Comparison of ENCODE assay signal across 14 mouse cellular contexts in genomic region chr2:125792879-125793261, GRCm38 (mm10). TPM values are rescaled to one million over a fixed set of nuclear protein-coding genes. Genes with fewer than 3 reads are reported as not detected.
DNase-seq lines count a peak whose midpoint lies in the region; ATAC-seq and TF ChIP-seq lines count a peak whose summit lies in the region.
"Had no signal": no experiment of that assay in that cellular context is flagged by ENCODE, and none has a peak within 500 bp of the region (broad histone marks: within the 10 kb centered on the region; RNA-seq: fewer than 3 reads in every experiment).

No protein-coding gene starts in this region.

- no peak for ATAC-seq in cerebellum, adult (ENCODE audit: insufficient number of reproducible peaks, low FRiP score, low TSS enrichment)
- ATAC-seq in liver, postnatal 0 days, result peak; percentile 76
- ATAC-seq in liver, embryonic 12.5 days, result no peak
- peak; percentile 57 for ATAC-seq in lung, postnatal 0 days
- ATAC-seq in hindbrain, postnatal 0 days, result no peak
- ATAC-seq: intestine, embryonic 16.5 days; midbrain, embryonic 15.5 days had no signal

- TF ChIP-seq EP300 in liver, postnatal 0 days (IDR thresholded peaks at IDR 0.05; ENCODE audit: low read depth), result no peak
- no peak for TF ChIP-seq EP300 in lung, postnatal 0 days (IDR thresholded peaks at IDR 0.05)

- H3K36me3 ChIP-seq in liver, postnatal 0 days (replicated peaks; ENCODE audit: insufficient read depth, low read length), result no peaks in the 10 kb centered on the region
- no peaks in the 10 kb centered on the region for H3K36me3 ChIP-seq in liver, embryonic 12.5 days
- no peaks in the 10 kb centered on the region for H3K36me3 ChIP-seq in lung, postnatal 0 days (ENCODE audit: insufficient read depth, low read length)
- H3K36me3 ChIP-seq in hindbrain, postnatal 0 days (ENCODE audit: insufficient read depth, low read length), result no peaks in the 10 kb centered on the region
- H3K36me3 ChIP-seq: liver, embryonic 15.5 days; midbrain, embryonic 15.5 days had no signal

- TF ChIP-seq CTCF in liver, postnatal 0 days (IDR thresholded peaks at IDR 0.05; ENCODE audit: low read depth), result no peak
- no peak for TF ChIP-seq CTCF in lung, postnatal 0 days (IDR thresholded peaks at IDR 0.05)
- TF ChIP-seq CTCF in hindbrain, postnatal 0 days (IDR thresholded peaks at IDR 0.05; ENCODE audit: low read depth), result no peak

- H3K4me2 ChIP-seq in liver, postnatal 0 days (ENCODE audit: low read depth, low read length), result no peak overlapping the region
- no peak overlapping the region for H3K4me2 ChIP-seq in liver, embryonic 12.5 days
- no peak overlapping the region for H3K4me2 ChIP-seq in lung, postnatal 0 days (replicated peaks; ENCODE audit: low read depth, low read length)
- no peak overlapping the region for H3K4me2 ChIP-seq in hindbrain, postnatal 0 days (ENCODE audit: low read depth, low read length)
- H3K4me2 ChIP-seq: heart, embryonic 11.5 days; liver, embryonic 15.5 days; midbrain, embryonic 15.5 days had no signal

- no peaks in the 10 kb centered on the region for H3K27me3 ChIP-seq in liver, postnatal 0 days (ENCODE audit: insufficient read depth, low read length)
- H3K27me3 ChIP-seq in liver, embryonic 12.5 days (replicated peaks), result no peaks in the 10 kb centered on the region
- no peaks in the 10 kb centered on the region for H3K27me3 ChIP-seq in lung, postnatal 0 days (replicated peaks; ENCODE audit: insufficient read depth, low read length)
- no peaks in the 10 kb centered on the region for H3K27me3 ChIP-seq in hindbrain, postnatal 0 days (ENCODE audit: insufficient read depth, low read length)
- H3K27me3 ChIP-seq: liver, embryonic 15.5 days; midbrain, embryonic 15.5 days had no signal

- peak; percentile 29 to 43 for DNase-seq in cerebellum, postnatal 10 days
- peak; percentile 44 for DNase-seq in liver, postnatal 0 days
- peak; percentile 72 for DNase-seq in lung, postnatal 0 days (ENCODE audit: low spot score)
- DNase-seq in c-Kit-positive CD71-positive TER-119-positive erythroid progenitor cells, embryonic 14.5 days (ENCODE audit: low spot score), result no peak
- DNase-seq in cerebellum, adult 11 months, result no peak
- DNase-seq in hindbrain, postnatal 0 days (ENCODE audit: low spot score), result no peak
- DNase-seq: adrenal gland, postnatal 36 days; cerebellum, adult 18-20 months had no signal

- no peak overlapping the region for H3K27ac ChIP-seq in liver, postnatal 0 days (ENCODE audit: low read depth)
- no peak overlapping the region for H3K27ac ChIP-seq in liver, embryonic 12.5 days
- peak overlapping the region; percentile 84 for H3K27ac ChIP-seq in lung, postnatal 0 days (ENCODE audit: low read length)
- H3K27ac ChIP-seq in hindbrain, postnatal 0 days, result no peak overlapping the region
- H3K27ac ChIP-seq: liver, embryonic 15.5 days; midbrain, embryonic 15.5 days had no signal

- H3K4me1 ChIP-seq in liver, postnatal 0 days (ENCODE audit: insufficient read depth), result peaks cover 8% of the 10 kb centered on the region
- H3K4me1 ChIP-seq in liver, embryonic 12.5 days, result peaks cover 12% of the 10 kb centered on the region; the same call in 1 of the 2 replicates
- peaks cover 4% of the 10 kb centered on the region; the same call in 1 of the 2 replicates for H3K4me1 ChIP-seq in lung, postnatal 0 days (ENCODE audit: insufficient read depth, low read depth, low read length)
- H3K4me1 ChIP-seq in hindbrain, postnatal 0 days (ENCODE audit: insufficient read depth, low read length), result no peaks in the 10 kb centered on the region
- H3K4me1 ChIP-seq: midbrain, embryonic 15.5 days had no signal

- H3K9me3 ChIP-seq in liver, postnatal 0 days (ENCODE audit: low read length), result no peaks in the 10 kb centered on the region
- H3K9me3 ChIP-seq in liver, embryonic 12.5 days (replicated peaks), result no peaks in the 10 kb centered on the region
- no peaks in the 10 kb centered on the region for H3K9me3 ChIP-seq in lung, postnatal 0 days (ENCODE audit: low read length)
- no peaks in the 10 kb centered on the region for H3K9me3 ChIP-seq in hindbrain, postnatal 0 days (ENCODE audit: low read length)
- H3K9me3 ChIP-seq: liver, embryonic 15.5 days; midbrain, embryonic 15.5 days had no signal

- no peak overlapping the region for H3K4me3 ChIP-seq in liver, postnatal 0 days (ENCODE audit: low read depth, low read length)
- H3K4me3 ChIP-seq in liver, embryonic 12.5 days, result no peak overlapping the region
- H3K4me3 ChIP-seq in lung, postnatal 0 days (ENCODE audit: low read depth, low read length), result no peak overlapping the region
- no peak overlapping the region for H3K4me3 ChIP-seq in hindbrain, postnatal 0 days (ENCODE audit: low read length)
- H3K4me3 ChIP-seq: liver, embryonic 15.5 days; midbrain, embryonic 15.5 days had no signal

- no peak overlapping the region for H3K9ac ChIP-seq in liver, postnatal 0 days (replicated peaks)
- no peak overlapping the region for H3K9ac ChIP-seq in liver, embryonic 12.5 days
- H3K9ac ChIP-seq in lung, postnatal 0 days (replicated peaks; ENCODE audit: low read depth), result no peak overlapping the region
- H3K9ac ChIP-seq in hindbrain, postnatal 0 days (replicated peaks; ENCODE audit: low read length), result no peak overlapping the region
- H3K9ac ChIP-seq: liver, embryonic 15.5 days; midbrain, embryonic 15.5 days had no signal

- 69% methylated on average over 11 of the region's 11 CpGs for WGBS in liver, postnatal 0 days (ENCODE audit: insufficient replicate concordance)
- 70% methylated on average over 11 of the region's 11 CpGs for WGBS in liver, embryonic 12.5 days (ENCODE audit: insufficient replicate concordance)
- WGBS in lung, postnatal 0 days, result 55% methylated on average over 11 of the region's 11 CpGs
- WGBS in hindbrain, postnatal 0 days, result 83% methylated on average over 11 of the region's 11 CpGs

RNA-seq across cellular contexts. Expression of gene Secisbp2l, which starts 10.2 kb away (rescaled TPM):
- 5.7 TPM in 2 replicates for polyA plus RNA-seq in liver, postnatal 0 days (2015; fragmentation: Nextera tagmentation; extraction: Ambion mirVana)
- 6.6 and 8.0 TPM in 2 replicates for polyA plus RNA-seq in liver, embryonic 12.5 days (2016; fragmentation: Nextera tagmentation; extraction: Ambion mirVana)
- polyA plus RNA-seq in lung, postnatal 0 days (2015; fragmentation: Nextera tagmentation; extraction: Ambion mirVana), result 43.3 and 45.3 TPM in 2 replicates
- 43.5 and 47.4 TPM in 2 replicates for total RNA-seq in hindbrain, postnatal 0 days (2014; rRNA removed)
- 26.6 and 27.8 TPM in 2 replicates for polyA plus RNA-seq in hindbrain, postnatal 0 days (2015; fragmentation: Nextera tagmentation; extraction: Ambion mirVana)

Comparison
In these comparisons a context has a peak if more than half of its experiments do, and no peak if none do; other contexts are left out.
1. DNase-seq: peak in cerebellum, postnatal 10 days (2 of 2), liver, postnatal 0 days (single experiment) and lung, postnatal 0 days (single experiment); none in c-Kit-positive CD71-positive TER-119-positive erythroid progenitor cells, embryonic 14.5 days (single experiment), cerebellum, adult 11 months (single experiment) and hindbrain, postnatal 0 days (single experiment).
2. ATAC-seq: peak in liver, postnatal 0 days (single experiment) and lung, postnatal 0 days (single experiment); none in cerebellum, adult (single experiment), liver, embryonic 12.5 days (single experiment) and hindbrain, postnatal 0 days (single experiment).